Mouse (Mus musculus): ENCODE measurements around the gene Galnt17. TPM values are rescaled to one million over a fixed set of nuclear protein-coding genes. Genes with fewer than 3 reads are reported as not detected.

Galnt17 gene
- total RNA-seq (2021) = 10 to 100 TPM in 1 of 2 experiments, 1 to 10 TPM in 1; 9.1 to 11.1 TPM
- long read RNA-seq, experiment 1 = 0 reads
- long read RNA-seq, experiment 2, partial matches to known transcripts = 1 of 2 reads
- long read RNA-seq, experiment 2, other reads (novel, unspliced or antisense) = 1 of 2 reads

DNA sequence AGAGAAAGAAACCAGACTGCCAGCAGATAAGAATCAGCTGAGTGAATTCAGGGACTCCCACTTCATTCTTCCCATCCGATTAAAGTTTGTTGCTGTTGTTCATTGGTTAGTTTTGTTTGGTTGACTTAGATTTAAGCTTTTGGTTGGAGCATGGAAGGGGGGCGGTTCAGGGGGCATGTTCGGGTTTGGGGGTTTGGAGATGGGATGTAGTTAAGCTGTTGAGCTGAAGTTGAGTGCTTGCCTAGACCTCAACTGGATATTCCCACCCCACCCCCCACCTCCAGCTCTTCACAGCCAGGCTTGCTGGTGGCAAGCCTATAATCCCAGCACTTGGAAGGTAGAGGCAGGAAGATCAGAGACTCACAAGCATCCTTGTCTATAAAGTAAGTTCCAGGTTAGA, at the start of gene Galnt17:
Gene Galnt17, minus strand, starts transcription at position 101 of the 400 bp plus-strand sequence.
- no peak for DNase-seq
- intact Hi-C loops (cut with DNase I; ENCODE audit: low total_unique reads) = no loop called here

GRCm38 (mm10) chr5:131334536-131334935, 26.2 kb upstream of the Galnt17 start:
- intact Hi-C loops (cut with DNase I; ENCODE audit: low total_unique reads) = no loop called here
- DNase-seq = no peak

- no peak for DNase-seq
- intact Hi-C loops (cut with DNase I; ENCODE audit: low total_unique reads) = no loop called here
These were observed 13.0 kb upstream of the Galnt17 start for GRCm38 (mm10) chr5:131321286-131321685.

- intact Hi-C loops (cut with DNase I; ENCODE audit: low total_unique reads) = no loop called here
- DNase-seq = no peak
These were observed 11.3 kb upstream of the Galnt17 start for GRCm38 (mm10) chr5:131319605-131320004.

DNA sequence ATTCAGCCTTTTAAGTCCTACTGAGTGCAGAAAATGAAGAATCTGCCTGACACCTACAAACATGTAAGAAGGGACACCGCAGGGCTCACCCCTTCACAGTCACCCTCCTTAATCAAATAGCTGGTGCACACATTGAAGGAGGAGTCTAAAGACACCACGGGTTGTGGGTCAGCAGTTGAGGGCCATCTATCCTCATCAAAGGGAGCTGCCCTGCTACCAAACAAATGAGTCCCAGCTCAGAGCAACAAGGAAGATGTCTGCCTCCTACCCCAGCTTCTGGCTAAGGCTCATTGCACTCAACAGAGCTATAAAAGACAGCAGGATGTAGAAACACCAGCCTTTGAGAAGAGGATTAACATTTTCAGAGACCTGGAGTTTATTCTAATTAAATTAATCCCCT, 10.8 kb upstream of the Galnt17 start:
- intact Hi-C loops (cut with DNase I; ENCODE audit: low total_unique reads) = no loop called here
- no peak for DNase-seq

DNA sequence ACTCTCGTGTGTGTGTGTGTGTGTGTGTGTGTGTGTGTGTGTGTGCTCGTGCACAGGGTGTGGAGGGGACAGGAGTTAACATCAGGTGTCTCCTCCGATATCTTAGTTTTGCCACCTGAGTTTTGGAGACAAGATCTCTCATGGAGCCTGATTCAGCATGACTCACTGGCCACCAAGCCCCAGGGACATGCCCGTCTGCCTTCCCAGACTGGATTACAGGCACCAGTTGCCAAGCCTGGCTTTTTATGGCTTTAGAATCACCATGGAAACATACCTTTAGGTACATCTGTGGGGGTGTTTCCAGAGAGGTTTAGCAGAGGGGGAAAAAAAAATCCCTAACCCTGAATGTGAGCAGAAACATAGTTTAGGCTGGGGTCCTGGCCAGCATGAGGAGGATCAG, 6.7 kb upstream of the Galnt17 start:
- intact Hi-C loops (cut with DNase I; ENCODE audit: low total_unique reads) = no loop called here
- no peak for DNase-seq

GRCm38 (mm10) chr5:131307656-131308151, 593 bp downstream of the Galnt17 start:
- peak; percentile 92 for DNase-seq
- intact Hi-C loops (cut with DNase I; ENCODE audit: low total_unique reads) = no loop called here

DNA sequence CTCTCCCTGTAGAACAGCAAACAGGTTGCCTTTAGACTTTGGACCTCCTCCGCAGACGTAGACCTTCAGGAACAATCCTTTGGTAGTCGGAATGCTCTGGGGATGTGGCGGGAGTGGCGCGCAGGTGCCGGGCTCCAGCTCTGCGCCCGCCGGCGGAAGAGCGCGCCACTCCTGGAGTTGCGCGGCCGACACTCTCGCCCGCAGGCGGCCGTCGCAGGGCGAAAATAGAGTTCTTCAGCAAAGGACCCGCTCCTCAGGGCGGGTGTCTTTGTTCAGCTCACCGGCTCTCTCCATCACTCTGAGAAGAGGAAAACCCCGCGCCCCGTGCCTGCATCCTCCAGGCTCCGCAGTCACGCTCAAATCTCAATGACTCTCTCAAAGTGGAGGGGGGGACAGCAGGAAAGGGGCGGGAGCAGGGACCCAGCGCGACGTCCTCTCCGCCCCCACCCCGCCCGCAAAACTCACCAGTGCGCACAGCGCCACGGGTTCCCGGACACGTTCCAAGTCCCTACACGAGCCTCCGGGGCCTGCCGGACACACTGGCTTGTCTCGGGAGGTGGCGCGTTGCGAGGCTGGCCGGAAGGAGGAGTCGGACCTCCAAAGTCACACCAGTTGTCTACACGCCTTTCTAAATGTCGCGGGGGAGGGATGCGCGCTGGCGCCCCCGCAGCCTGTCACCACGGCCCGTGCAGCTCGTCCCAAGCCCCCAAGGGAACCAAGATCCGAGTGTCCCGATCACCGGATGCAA, 1.2 kb downstream of the Galnt17 start:
- intact Hi-C loops (cut with DNase I; ENCODE audit: low total_unique reads) = no loop called here
- peak; percentile 71 for DNase-seq

DNA sequence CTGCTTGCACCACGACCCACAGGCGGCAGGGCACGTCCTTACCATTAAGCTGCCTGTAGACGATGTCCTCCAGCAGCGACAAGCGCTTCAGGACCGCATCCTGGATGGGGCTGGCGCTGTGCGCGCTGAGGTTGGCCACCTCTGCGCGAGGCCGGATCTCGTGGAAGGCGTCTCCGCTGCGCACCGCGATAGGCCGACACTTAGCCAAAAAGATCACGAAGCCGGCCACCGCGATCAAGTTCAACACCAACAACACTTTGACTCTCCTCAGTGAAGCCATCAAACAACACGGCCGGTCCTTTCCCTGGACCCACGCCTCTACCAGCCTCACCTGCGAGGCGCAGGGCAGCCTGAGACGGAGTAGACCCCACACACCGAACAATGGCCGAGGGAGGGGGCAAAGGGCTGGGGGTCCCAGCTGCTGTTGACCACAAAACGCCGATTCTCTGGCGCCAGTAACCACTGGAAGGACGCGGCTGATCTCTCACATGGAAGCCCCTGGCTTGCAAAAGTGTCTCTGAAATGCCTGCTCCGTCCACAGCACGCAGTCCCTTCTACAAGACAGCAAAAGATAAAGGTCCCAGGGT, 1.9 kb downstream of the Galnt17 start:
- DNase-seq = peak; percentile 27
- intact Hi-C loops (cut with DNase I; ENCODE audit: low total_unique reads) = no loop called here

DNA sequence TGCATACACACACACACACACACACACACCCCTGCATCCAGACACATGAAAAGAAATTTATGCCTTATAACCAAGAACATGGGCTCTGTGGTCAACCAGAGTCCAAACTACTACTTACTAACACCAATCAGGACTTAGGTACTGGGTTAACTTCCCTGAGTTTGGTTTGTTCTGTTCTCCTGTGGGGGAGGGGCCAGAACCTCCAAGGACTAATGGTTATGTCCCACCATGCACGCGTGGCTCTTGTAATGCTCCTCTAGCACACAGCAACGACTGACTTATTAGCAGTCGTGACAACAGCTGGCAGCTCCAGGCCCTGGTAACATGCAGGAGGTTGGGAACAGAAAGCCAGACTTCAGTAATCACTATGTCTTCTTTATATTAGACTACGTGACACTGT, 3.1 kb downstream of the Galnt17 start:
- DNase-seq = no peak
- intact Hi-C loops (cut with DNase I; ENCODE audit: low total_unique reads) = no loop called here

DNA sequence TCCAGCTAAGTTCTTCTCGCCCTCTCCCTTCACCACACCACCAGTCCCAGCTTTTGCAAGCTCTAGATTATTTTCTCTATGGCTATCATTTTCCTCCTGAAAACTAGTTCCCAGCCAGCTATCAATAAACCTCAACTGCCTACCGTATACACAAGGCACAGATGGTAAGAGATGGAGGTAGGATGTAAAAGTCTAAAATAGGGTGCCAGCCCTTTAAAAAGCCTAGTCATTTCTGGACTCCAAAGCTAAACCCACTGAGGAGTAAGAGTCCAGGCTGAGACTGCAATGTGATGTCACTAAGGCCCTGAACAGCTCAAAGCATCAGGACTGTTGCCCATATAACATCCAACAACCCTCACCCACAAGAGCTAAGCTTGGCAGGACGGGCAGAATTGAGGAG, 6.8 kb downstream of the Galnt17 start:
- intact Hi-C loops (cut with DNase I; ENCODE audit: low total_unique reads) = no loop called here
- no peak for DNase-seq

GRCm38 (mm10) chr5:131293726-131294449, 14.4 kb downstream of the Galnt17 start:
- intact Hi-C loops (cut with DNase I; ENCODE audit: low total_unique reads) = no loop called here
- DNase-seq = no peak

DNA sequence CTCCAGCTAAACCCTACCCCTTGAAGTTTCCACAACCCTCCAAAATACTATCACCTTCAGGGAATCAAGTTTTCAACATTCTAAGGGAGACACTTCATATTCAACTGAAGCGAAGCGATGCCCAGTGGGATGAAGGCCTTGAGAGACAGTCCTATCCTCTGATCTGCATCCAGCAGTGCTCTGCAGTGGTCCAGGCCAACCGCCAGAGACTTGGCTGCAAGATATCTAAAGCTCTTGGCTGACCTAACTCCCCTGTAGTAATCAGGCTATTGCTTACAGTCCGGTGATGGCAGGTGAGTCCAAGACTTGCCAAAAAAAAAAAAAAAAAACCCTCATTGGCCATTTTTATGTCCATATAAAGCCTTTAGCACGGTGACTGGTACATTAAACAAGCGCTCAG, 21.2 kb downstream of the Galnt17 start:
- DNase-seq = peak; percentile 28
- intact Hi-C loops (cut with DNase I; ENCODE audit: low total_unique reads) = no loop called here

GRCm38 (mm10) chr5:131286680-131287079, 21.6 kb downstream of the Galnt17 start:
- no peak for DNase-seq
- intact Hi-C loops (cut with DNase I; ENCODE audit: low total_unique reads) = no loop called here

DNA sequence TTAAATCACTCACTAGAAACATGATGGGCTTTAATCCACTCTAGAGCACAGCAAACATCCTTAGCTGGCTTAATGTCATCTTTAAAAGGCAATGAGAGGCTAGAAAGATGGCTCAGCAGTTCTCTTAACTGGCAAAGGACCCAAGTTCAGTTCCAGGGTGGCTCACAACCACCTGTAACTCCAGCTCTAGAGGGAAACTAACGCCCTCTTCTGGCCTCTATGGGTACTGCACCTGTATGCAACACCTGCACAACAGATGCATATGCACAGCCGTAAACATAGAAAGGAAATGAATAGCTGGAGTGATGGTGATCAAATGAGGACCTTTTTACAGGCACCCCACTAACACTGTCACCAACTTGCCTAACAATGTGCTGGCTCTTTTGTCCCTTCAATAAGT, 27.9 kb downstream of the Galnt17 start:
- DNase-seq = no peak
- intact Hi-C loops (cut with DNase I; ENCODE audit: low total_unique reads) = no loop called here

DNA sequence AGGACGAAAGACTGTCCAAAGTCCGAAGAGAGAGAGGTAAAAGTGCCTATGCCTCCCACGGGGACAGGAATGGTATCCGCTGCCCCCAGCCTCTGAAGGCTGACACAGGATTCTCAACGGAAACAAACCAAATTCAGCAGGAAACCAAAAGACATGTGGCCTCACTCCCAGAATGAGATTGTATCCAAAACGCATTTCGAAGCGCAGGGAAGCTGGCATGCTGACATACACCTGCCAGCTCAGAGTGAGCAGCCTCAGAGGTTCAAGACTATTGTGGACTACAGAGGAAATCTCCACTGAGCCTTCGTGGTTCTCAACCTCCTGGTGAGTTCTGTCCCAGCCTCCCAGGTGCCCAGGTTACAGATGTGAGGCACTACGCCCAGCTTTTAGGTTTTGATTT, 29.0 kb downstream of the Galnt17 start:
- no peak for DNase-seq
- intact Hi-C loops (cut with DNase I; ENCODE audit: low total_unique reads) = no loop called here

DNA sequence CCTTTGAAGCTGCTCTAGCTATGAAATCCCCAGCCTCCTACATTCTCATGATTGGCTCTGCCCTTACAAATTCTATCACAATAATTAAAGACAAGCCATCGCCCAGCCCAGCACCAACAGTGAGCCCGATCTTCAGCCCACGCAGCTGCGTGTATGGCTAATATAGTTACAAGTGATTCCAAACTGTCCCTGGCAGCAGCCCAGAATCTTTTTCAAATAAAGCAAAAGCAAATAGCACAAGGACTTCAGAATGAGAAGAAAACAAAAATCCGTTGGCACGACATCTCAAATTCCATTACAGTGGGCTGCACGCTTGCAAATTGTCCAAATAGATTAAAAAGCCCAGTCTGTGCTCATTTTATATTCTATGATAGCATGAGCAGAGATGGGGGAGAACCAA, 31.1 kb downstream of the Galnt17 start:
- peak; percentile 58 for DNase-seq
- intact Hi-C loops (cut with DNase I; ENCODE audit: low total_unique reads) = no loop called here

DNA sequence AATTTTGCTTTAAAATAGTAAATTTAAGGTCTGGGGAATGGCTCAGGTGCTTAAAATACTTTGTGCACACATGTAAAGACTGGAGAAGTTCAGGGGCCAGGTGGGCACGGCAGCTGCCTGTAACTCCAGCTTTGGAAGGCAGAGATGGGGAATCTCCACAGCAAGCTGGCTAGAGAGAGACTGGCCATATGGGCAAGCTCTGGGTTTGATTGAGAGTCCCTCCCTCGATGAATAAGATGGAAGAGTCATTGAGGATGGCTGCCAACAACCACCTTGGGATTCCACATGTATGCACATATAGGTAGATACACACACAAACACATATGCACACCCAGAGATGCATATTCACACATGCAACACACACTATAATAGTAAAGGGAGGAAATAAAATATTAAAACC, 42.0 kb downstream of the Galnt17 start:
- intact Hi-C loops (cut with DNase I; ENCODE audit: low total_unique reads) = no loop called here
- no peak for DNase-seq

- DNase-seq = peak; percentile 33
- intact Hi-C loops (cut with DNase I; ENCODE audit: low total_unique reads) = no loop called here
These were observed 44.2 kb downstream of the Galnt17 start for GRCm38 (mm10) chr5:131264145-131264544.

Data from gastrocnemius, postnatal 14 days (tissue).